Mouse (Mus musculus): Measurements from ENCODE around the gene Cdhr2. TPM values are rescaled to one million over a fixed set of nuclear protein-coding genes. Genes with fewer than 3 reads are reported as not detected.

Gene Cdhr2
- polyA plus RNA-seq, 1 experiment from 2014 or later: not detected

DNA sequence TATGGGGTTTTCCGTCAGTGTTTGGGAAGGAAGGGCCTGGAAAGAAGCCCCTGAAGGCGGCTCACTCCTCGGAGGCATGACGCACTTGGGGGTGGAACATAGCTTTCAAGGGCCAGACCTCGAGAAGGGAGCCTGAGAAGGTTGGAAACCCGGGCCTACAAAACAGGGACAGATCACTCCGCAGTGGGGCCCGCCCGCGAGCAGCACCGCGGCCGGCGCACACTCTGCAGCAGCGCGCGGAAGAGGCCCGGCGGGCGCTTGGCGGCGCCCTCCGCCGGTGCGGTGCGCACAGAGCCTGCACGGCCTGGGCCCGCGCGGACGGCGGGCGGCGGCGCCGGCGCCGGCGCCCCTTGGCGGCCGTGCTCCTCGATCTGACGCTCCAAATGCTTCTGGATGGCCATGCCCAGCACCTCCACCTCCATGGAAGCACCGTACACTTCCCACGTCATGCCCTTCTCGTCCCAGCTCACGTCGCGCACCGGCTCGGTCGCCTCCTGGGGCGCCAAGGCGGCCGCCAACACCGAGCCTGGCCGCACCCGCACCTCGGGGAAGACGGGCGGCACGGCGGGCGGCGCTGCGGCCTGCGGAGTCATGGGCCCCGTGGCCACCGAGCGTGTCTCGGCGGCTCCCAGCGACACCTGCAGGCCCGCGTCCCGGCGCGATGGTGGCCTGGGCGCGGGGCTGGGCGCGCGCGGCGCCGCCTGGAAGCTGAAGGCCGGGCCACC is 36.4 kb downstream of the Cdhr2 start:
- H3K9me3 ChIP-seq: no peaks in the 10 kb centered on the region
- peak overlapping the region; percentile 17; the same call in 1 of the 2 replicates for H3K9ac ChIP-seq
- no peaks in the 10 kb centered on the region for H3K36me3 ChIP-seq
- H3K4me1 ChIP-seq: peaks cover 11% of the 10 kb centered on the region
- no peak for ATAC-seq (ENCODE audit: insufficient number of reproducible peaks, low FRiP score, low TSS enrichment, low read depth)
- peak overlapping the region; percentile 42 for H3K4me3 ChIP-seq
- peaks cover 71% of the 10 kb centered on the region for H3K27me3 ChIP-seq
- H3K27ac ChIP-seq: no peak overlapping the region
- H3K4me2 ChIP-seq: peak overlapping the region; percentile 78
- under 1% methylated on average over 84 of the region's 87 CpGs for WGBS

DNA sequence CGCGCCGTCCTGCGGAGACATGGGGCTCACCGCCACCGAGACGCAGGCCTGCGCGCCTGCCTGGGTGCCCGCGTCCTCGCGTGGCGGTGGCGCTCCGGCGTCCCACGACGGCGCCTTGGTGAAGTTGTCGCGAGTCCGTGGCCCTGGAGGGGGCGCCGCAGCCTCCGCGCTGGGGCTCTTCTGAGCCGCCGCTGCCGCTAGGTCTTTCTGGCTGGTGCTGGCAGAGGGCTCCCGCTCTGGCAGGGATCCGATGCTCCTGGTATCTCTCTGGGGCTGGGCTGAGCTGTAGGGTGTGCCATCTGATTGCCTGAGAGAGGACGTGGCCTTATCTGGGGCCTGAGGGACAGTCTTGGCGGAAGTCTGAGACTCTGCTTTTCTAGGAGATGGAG is 36.9 kb downstream of the Cdhr2 start:
- no peak for ATAC-seq (ENCODE audit: insufficient number of reproducible peaks, low FRiP score, low TSS enrichment, low read depth)
- Histone ChIP-seq H3K9ac (no peak overlapping the region), H3K27ac (no peak overlapping the region), H3K4me1 (peaks cover 11% of the 10 kb centered on the region), H3K4me2 (peak overlapping the region; percentile 78), H3K36me3 (no peaks in the 10 kb centered on the region), H3K4me3 (peak overlapping the region; percentile 42), H3K9me3 (no peaks in the 10 kb centered on the region), H3K27me3 (peaks cover 71% of the 10 kb centered on the region)
- WGBS: 4% methylated on average over 34 of the region's 34 CpGs

DNA sequence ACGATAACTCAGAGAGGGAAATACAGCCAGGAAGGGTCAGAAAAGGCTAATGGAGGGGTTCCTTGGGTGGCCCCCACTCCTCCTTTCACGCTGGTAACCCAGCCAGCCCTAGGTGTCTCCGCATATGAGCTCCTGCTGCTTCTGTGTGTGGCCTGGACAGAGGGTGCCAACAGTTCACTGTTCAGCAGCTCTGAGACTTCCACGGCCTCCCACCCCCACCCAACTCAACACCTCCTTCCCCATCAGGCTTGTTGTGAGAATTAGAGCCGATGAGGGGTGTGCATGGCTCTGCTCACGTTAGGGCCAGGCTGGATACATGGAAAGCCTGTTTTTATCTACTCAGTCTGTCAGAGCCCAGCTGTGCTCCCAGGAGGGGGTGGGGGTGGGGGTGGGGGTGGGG is 44.8 kb downstream of the Cdhr2 start:
- Histone ChIP-seq H3K27ac (no peak overlapping the region), H3K9ac (no peak overlapping the region), H3K4me3 (no peak overlapping the region), H3K4me2 (no peak overlapping the region), H3K4me1 (peaks cover 11% of the 10 kb centered on the region), H3K27me3 (peaks cover 57% of the 10 kb centered on the region), H3K9me3 (no peaks in the 10 kb centered on the region), H3K36me3 (no peaks in the 10 kb centered on the region)
- no peak for ATAC-seq (ENCODE audit: insufficient number of reproducible peaks, low FRiP score, low TSS enrichment, low read depth)
- 38% methylated on average over 6 of the region's 6 CpGs for WGBS

DNA sequence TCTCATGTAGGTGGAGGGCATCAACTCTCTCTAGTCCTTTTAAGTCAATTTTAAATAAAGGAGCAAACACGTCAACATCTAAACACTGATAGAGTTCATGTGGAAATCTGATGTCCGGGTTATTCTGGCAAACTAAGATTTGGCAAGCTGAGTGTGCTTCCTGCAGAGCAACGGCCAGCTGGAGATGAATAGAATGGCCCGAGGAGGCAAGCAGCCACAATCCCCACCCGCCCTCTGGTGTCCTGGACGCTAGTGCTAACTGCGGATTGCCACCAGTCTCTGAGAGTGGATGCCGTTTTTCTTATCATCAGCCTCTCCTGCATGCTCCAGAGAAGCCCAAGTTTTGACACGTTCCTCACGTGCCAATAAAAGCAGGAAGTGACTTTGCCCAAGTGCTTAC is 45.6 kb downstream of the Cdhr2 start:
- Histone ChIP-seq H3K36me3 (no peaks in the 10 kb centered on the region), H3K27ac (no peak overlapping the region), H3K4me2 (no peak overlapping the region), H3K27me3 (peaks cover 58% of the 10 kb centered on the region), H3K4me3 (no peak overlapping the region), H3K4me1 (peaks cover 11% of the 10 kb centered on the region), H3K9ac (no peak overlapping the region), H3K9me3 (no peaks in the 10 kb centered on the region)
- 47% methylated on average over 10 of the region's 10 CpGs for WGBS
- no peak for ATAC-seq (ENCODE audit: insufficient number of reproducible peaks, low FRiP score, low TSS enrichment, low read depth)

DNA sequence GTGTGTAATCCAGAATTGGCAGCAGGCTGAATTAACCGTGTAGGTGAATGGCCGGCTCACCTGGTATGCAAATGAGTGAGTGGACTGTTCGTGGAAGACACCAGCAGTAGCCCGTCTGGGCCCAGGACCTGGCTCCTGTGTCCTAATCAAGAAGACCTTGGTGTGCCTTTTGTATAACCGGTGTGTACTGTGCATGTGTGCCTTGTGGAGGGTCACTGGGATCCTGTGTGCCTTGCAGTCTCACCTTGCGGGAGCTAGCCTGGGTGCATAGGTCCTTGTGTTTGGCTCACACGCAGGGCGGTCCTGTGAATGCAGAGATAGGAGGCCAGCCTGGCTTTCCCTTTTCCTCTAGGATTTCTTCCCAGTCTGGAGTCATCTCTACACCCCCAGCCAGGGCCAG is 46.9 kb downstream of the Cdhr2 start:
- H3K4me3 ChIP-seq: no peak overlapping the region
- H3K9ac ChIP-seq: no peak overlapping the region
- H3K36me3 ChIP-seq: no peaks in the 10 kb centered on the region
- no peak overlapping the region for H3K27ac ChIP-seq
- no peak for ATAC-seq (ENCODE audit: insufficient number of reproducible peaks, low FRiP score, low TSS enrichment, low read depth)
- H3K27me3 ChIP-seq: peaks cover 61% of the 10 kb centered on the region
- H3K4me2 ChIP-seq: no peak overlapping the region
- H3K4me1 ChIP-seq: peaks cover 11% of the 10 kb centered on the region
- 82% methylated on average over 8 of the region's 8 CpGs for WGBS
- no peaks in the 10 kb centered on the region for H3K9me3 ChIP-seq

DNA sequence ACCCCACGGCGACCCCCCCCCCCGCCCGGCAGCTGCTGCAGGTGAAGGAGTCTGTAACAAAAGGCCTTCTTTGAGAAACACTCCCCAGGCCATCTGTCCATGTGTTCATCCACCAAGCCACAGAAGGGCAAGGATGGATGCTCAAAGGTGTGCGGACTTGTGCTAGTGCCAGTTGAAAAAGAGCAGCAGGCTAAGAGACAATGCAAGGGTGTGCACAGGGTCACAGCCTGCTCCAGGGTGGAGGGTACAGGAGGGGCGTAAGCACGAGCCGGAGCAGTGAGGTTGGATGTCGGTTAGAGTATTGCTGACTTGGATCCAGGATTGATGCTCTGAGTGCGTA is 47.4 kb downstream of the Cdhr2 start:
- 0 out of 2 replicates have a peak, but pooled peaks have one; percentile 31 for ATAC-seq (ENCODE audit: insufficient number of reproducible peaks, low FRiP score, low TSS enrichment, low read depth)
- 50% methylated on average over 10 of the region's 10 CpGs for WGBS
- 0 out of 2 replicates have a peak overlapping the region, but pooled peaks have one; percentile 53 for H3K4me3 ChIP-seq
- H3K4me2 ChIP-seq: peak overlapping the region; percentile 94; the same call in 1 of the 2 replicates
- no peak overlapping the region for H3K9ac ChIP-seq
- H3K9me3 ChIP-seq: no peaks in the 10 kb centered on the region
- H3K27ac ChIP-seq: no peak overlapping the region
- H3K36me3 ChIP-seq: no peaks in the 10 kb centered on the region
- peaks cover 62% of the 10 kb centered on the region for H3K27me3 ChIP-seq
- H3K4me1 ChIP-seq: peaks cover 11% of the 10 kb centered on the region

DNA sequence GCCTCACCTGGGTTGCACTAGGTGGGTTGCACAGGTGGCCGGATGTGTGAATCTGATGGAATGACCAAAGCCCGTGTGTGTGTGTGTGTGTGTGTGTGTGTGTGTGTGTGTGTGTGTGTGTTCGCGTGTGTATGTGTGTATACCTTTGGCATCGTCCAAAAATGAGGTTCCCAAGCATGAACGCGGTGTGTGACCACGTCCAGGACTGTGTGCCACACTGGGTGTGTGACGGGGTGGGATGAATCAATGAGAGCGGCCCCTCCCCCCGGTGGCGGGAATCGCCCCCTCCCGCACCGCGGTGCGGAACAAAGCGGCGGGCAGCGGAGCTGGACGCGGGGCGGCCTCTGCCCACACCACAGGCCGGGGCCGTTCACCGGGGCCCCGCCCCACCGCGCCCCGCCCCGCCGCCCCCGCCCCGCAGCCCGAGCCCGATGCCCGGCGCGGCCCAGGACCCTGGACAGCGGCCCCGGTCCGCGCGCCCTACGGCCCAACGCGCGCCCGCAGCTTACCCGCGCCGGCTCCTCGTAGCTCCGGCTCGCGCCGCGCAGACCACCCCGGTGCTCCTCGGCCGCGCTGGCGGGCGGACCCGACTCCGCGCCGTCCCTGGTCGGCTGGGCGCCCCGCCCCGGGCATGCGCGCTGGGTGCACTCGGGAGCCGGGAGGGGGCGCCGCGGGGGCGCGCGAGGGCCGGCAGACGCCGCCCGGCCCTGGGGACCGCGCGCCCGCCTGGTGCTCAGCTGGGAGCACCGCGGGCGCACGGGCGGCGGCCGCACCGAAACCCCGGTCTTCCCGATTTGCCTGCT is 48.0 kb downstream of the Cdhr2 start:
- peak overlapping the region; percentile 94 for H3K4me2 ChIP-seq
- peak overlapping the region; percentile 53 for H3K4me3 ChIP-seq
- no peaks in the 10 kb centered on the region for H3K36me3 ChIP-seq
- no peak overlapping the region for H3K9ac ChIP-seq
- peaks cover 11% of the 10 kb centered on the region for H3K4me1 ChIP-seq
- H3K27ac ChIP-seq: no peak overlapping the region
- peak; percentile 55; the same call in 1 of the 2 replicates for ATAC-seq (ENCODE audit: insufficient number of reproducible peaks, low FRiP score, low TSS enrichment, low read depth)
- H3K27me3 ChIP-seq: peaks cover 67% of the 10 kb centered on the region
- H3K9me3 ChIP-seq: no peaks in the 10 kb centered on the region
- WGBS: 3% methylated on average over 67 of the region's 100 CpGs

DNA sequence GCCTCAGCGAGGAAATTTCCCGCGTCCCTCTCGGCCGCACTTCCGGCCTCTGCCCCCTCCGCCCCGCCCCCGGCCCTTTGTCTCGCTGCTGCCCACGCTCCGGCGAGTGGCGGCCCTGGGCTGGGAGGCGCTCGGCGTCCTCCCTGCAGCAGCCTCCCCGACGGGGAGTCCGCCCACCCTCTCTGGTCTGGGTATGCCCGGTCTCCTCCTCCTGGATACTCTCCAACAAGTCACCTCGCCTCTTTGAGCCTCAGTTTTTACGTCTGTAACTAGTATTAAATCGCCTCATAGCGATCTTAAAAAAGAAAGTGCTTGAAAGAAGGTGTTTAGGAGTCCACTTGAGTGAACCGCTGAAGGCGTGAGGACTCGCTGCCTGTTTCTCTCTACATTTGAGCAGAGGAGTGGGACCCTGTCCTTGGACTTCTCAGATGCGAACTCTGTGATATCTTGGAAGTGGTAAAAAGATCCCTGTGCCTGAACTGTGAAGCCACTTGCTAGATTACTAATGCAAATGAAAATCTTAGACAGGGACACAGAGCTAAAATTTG is 48.7 kb downstream of the Cdhr2 start, which contains the start of gene Gprin1:
Gprin1 (minus strand) TSS at position 11 of the 548 bp plus-strand sequence.
- Histone ChIP-seq H3K27ac (no peak within 1 kb of the TSS), H3K27me3 (peaks cover 73% of the 10 kb centered on the region), H3K9me3 (no peaks in the 10 kb centered on the region), H3K4me3 (peak within 1 kb of the TSS; percentile 53), H3K36me3 (no peaks in the 10 kb centered on the region), H3K9ac (no peak within 1 kb of the TSS), H3K4me1 (peaks cover 11% of the 10 kb centered on the region), H3K4me2 (peak within 1 kb of the TSS; percentile 94)
- WGBS: 3% methylated on average over 28 of the region's 29 CpGs
- no peak for ATAC-seq (ENCODE audit: insufficient number of reproducible peaks, low FRiP score, low TSS enrichment, low read depth)

DNA sequence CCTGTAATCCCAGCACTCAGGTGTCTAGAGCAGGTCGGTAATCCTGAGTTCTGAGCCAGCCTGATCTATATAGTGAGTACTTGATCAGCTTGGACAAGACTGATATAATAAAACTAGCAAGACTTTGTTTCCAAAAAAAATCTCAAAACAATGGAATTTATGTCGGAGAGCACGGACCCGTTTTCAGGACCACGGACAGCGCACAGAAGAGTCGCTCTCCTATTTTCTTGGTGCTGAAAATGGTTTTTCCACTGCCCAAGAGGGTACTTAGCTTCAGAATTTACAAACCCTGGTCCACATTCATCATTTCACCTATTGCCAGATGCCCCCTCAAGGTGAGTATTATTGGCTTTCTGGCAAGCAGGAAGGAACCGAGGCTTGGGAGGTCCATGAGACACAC is 49.4 kb downstream of the Cdhr2 start:
- no peak overlapping the region for H3K4me2 ChIP-seq
- WGBS: 4% methylated on average over 8 of the region's 8 CpGs
- no peaks in the 10 kb centered on the region for H3K36me3 ChIP-seq
- H3K27ac ChIP-seq: no peak overlapping the region
- no peaks in the 10 kb centered on the region for H3K9me3 ChIP-seq
- H3K27me3 ChIP-seq: peaks cover 81% of the 10 kb centered on the region
- no peak overlapping the region for H3K4me3 ChIP-seq
- ATAC-seq (ENCODE audit: insufficient number of reproducible peaks, low FRiP score, low TSS enrichment, low read depth): no peak
- no peak overlapping the region for H3K9ac ChIP-seq
- peaks cover 11% of the 10 kb centered on the region for H3K4me1 ChIP-seq

DNA sequence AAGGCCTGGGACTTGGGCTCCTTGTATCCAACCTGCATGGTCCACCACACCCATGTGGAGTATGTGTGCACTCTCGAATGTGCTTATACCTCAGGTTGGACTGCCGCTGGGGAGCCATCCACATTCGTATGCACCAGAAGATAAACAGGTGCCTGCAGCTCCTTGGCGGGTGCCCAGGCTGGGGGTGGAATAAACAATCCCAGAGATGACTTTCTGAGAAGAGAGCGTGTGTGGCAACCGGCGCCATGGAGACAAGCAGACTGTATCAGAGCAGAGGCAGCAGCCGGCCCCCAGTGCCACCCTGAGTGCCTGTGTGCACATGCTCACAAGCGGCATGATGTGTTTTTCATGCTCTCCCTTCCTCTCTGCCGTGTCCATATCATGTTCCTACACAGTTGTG is 51.4 kb downstream of the Cdhr2 start:
- no peak overlapping the region for H3K27ac ChIP-seq
- H3K4me1 ChIP-seq: peaks cover 13% of the 10 kb centered on the region
- no peaks in the 10 kb centered on the region for H3K36me3 ChIP-seq
- no peak overlapping the region for H3K4me3 ChIP-seq
- 71% methylated on average over 10 of the region's 10 CpGs for WGBS
- no peak overlapping the region for H3K4me2 ChIP-seq
- H3K9me3 ChIP-seq: no peaks in the 10 kb centered on the region
- no peak for ATAC-seq (ENCODE audit: insufficient number of reproducible peaks, low FRiP score, low TSS enrichment, low read depth)
- peaks cover 78% of the 10 kb centered on the region for H3K27me3 ChIP-seq
- H3K9ac ChIP-seq: no peak overlapping the region

DNA sequence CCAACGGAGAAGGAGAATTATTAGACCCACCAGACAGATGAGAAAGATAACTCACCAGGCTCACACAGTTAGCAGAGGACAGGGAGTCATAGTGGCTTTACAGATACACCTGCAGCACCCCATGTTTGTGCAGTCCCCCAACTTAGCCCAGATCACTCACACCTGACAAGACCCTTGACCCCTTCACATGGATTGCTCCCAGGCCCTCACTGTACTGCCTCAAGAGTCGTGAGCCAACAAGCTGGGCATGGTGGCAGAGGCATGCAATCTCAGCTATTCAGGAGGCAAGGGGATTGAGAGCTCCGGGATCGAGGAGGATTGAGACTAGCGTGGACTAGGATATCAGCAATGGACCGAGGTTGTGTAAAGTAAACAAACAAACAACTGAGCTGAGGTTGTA is 52.5 kb downstream of the Cdhr2 start:
- Histone ChIP-seq H3K27me3 (peaks cover 70% of the 10 kb centered on the region), H3K9me3 (no peaks in the 10 kb centered on the region), H3K27ac (no peak overlapping the region), H3K36me3 (no peaks in the 10 kb centered on the region), H3K9ac (no peak overlapping the region), H3K4me1 (peaks cover 23% of the 10 kb centered on the region), H3K4me2 (no peak overlapping the region), H3K4me3 (no peak overlapping the region)
- 68% methylated on average over 6 of the region's 6 CpGs for WGBS
- ATAC-seq (ENCODE audit: insufficient number of reproducible peaks, low FRiP score, low TSS enrichment, low read depth): no peak
